Mouse (Mus musculus) left cerebral cortex, postnatal 25 days (tissue): ENCODE results near the gene Pigk. TPM values are rescaled to one million over a fixed set of nuclear protein-coding genes. Genes with fewer than 3 reads are reported as not detected.

Source experiments
- DNase-seq, 2 experiments: peaks; one replicate each; pipeline ENCODE4 v3.0.0; 2022; ENCODE audit warnings: low spot score in 2 of 2, mixed read lengths in 1 of 2
- intact Hi-C: fragments of 180-260 bp; cut with DNase I; formaldehyde crosslinking; loops from one replicate; pipeline ENCODE4 v1.15.1; 2025
- total RNA-seq, 2 experiments: library from RNA; stranded (reverse); gene quantifications; 2 replicates each; pipeline ENCODE4 v1.2.3; 2021

The Pigk gene
- total RNA-seq, 2 experiments from 2014 or later = 47.4 to 48.1 TPM

DNA sequence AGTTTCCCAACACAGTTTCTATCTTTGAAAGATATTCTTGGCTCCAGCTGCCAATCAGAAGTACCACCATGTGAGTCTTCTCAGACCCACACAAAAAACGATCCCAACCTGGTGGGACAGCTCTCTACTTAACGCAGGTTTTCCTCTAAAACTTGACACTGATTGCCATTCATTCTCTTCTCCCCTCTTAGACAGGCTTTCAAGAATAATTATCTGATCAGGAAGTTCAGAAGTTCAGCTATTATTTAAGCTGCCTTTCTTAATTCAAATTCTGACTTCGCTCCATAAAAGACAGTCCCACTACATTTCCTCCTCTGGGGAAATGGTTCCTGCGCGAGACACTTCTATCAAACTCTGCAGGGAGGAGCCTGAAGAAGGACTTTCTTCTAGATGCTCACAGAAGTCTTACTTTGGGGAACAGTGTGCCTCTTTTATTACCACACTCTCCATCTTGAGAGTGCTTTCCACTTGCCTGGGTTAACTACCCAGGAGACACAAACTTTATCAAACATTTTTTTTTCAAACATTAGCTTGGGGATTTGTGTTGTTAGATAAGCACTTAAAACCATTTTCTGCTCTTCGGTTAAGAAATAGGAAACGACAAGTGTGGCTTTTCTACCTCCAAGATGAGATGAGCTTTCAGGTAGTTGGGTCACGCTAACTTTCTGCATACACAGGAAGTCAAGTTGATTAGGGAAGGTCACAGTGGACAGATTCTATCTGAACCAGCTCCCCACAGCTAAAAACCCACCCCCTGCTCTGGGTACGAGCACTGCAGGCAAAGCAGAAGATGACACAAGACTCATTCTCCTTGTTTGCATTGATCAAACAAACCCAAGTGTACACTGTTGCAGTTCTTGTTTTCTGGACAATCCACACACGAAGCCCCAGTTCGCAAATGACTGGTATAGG lies 238.0 kb downstream of the Pigk start:
- intact Hi-C loops = no loop called here
- no peak for DNase-seq

DNA sequence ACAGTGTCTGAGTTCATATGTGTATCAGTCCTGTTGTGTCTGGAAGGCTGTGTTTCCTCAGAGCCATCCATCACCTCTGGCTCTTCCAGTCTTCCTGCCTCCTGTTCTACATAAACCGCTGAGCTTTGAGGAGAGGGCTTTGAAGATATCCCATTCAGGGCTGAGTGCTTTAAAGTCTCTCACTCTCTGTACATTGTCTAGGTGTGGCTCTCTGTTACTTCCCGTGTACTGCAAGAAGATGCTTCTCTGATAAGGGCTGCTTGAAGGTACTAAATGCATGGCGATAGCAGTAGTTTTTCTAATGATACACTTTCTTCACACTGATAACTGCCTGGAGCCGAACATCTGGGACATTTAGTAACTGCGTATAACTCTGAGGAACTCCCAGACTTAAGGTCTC lies 242.1 kb downstream of the Pigk start:
- no peak for DNase-seq
- intact Hi-C loops = no loop called here

DNA sequence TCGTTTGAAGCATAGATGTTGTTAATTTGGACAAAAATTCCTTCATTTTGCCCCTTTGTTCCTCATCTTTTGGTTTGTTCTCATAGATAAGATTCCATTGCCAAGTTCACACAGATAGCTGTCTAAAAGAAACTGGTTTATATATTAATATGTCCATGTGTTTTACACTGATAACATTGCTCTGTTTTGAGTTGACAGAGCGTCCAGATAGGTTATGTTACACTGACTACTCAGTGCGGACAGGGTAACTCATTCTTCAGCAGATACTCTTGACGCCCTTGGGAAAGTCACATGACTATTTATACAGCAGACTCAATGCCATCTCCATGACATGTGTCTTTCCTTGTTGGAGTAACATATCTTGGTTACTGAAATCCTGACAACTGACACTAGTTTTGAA lies 242.9 kb downstream of the Pigk start:
- intact Hi-C loops = no loop called here
- DNase-seq = no peak

DNA sequence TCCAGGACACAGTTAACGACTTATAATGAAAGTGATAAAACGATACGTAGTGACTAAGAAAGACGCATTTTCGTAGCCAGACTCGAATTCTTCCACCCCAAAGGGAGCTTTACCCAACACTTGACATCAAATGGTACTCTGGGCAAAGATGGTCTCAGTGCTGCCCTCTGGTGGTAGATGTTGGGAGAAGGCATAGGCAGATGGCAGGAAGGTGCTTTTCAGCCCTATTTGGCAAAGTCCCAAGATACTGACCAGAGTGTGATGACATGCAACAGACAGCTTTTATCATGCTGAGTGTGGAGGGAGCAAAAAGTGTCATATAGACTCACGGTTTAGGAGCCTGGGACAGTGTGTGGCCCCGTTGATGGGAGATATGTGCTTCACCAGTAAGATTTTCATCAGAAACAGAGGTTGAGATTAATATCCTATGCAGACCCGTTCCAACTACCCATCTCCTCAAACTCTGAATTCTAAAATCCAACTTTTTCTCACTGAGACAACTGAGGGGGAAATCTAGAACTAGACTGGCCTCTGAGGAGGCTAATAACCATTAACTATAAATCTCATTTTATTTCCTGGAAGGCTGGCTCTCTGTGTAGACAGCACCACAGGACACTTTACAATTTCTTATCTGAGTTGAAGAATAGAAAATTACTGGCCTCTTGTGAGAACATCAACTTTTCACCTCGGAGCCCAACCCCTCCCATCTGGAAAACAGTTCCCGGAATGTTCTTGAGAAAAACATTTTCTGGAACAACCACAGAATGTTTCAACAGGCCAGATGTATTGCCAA lies 244.7 kb downstream of the Pigk start:
- intact Hi-C loops = loop anchor here (2.0 kb wide), 1 partner anchor 174 kb away; no protein-coding TSS in a partner anchor

DNA sequence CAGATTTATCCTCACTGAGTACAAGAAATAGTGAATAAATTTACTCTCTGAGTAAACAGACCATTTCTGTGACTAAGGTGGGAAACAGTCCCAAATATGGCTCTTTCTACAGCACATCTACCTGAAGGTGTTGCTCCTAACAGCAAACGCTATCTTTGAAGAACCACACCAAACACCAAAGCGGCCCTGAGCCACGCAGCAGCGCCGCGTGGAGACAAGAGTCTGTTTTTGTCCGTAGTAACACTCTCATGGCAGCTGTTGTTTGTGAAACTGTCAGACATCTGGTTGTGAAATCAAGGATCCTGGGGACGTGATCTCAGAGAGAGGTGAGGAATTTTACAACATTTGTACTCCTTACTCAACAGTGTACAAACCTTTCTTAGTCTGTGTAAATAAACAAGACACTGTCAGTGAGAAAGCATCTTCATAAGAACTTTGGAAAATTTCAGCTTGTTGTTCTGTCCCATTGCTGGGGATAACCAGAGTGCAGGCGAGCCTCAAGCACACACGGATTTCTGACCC lies 248.0 kb downstream of the Pigk start:
- intact Hi-C loops = loop anchor here (10.0 kb wide), 1 partner anchor 693 kb away; no protein-coding TSS in a partner anchor
- DNase-seq = no peak

More for the DNA sequence above, 244.7 kb downstream of the Pigk start:
- peak; percentile 46 to 55 for DNase-seq

DNA sequence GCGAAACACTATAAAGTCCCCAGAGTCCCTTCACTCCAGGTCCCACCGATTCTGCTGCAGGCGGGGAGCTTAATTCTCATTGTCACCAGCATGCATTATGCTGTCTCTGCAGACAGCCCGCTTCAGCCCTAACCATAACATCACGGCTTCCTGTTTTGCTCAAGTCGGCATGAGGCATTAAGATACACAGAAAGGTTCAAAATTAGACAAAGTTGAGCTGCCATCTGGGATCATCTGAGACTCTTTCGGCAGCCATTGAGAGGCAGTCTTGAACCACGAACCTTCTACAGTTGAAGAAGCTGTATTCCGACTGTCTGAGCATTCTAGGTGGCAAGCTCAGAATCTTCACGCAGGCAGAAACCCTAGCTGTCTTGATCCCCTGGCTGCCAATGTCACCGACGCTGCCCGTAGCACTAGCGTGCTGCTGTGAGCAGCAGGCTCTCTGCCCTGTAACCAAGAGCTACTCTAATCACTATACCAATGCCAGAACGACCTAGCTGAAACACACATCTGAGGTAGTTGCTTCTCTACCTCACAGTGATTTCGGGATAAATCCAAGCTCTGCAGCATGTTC lies 256.0 kb downstream of the Pigk start:
- peak in 1 of 2 experiments; percentile 36 for DNase-seq
- intact Hi-C loops = loop anchor here (5.0 to 10.0 kb wide), 3 partner anchors 355 to 685 kb away; no protein-coding TSS in a partner anchor

DNA sequence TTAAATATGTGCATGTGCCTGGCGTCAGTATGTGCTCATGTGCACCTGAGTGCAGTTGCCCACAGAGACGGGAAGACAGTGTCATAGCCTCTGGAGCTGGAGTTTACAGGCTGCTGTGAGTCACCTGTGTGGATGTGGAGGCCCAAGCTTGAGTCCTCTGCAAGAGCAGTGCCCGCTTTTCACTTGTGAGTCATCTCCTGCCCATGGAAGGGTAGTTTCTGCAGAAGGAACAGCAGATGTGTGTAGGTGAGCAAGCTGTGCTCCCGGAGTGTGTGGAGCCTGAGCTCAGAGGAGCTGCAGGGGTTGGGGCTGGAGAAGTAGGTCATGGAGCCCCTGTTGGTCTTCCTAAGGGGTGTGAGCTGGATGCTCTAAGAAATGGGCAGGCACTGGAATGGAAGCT lies 257.5 kb downstream of the Pigk start:
- intact Hi-C loops = loop anchor here (5.0 to 10.0 kb wide), 2 partner anchors 353 to 516 kb away; no protein-coding TSS in a partner anchor
- peak; percentile 69 to 94 for DNase-seq

DNA sequence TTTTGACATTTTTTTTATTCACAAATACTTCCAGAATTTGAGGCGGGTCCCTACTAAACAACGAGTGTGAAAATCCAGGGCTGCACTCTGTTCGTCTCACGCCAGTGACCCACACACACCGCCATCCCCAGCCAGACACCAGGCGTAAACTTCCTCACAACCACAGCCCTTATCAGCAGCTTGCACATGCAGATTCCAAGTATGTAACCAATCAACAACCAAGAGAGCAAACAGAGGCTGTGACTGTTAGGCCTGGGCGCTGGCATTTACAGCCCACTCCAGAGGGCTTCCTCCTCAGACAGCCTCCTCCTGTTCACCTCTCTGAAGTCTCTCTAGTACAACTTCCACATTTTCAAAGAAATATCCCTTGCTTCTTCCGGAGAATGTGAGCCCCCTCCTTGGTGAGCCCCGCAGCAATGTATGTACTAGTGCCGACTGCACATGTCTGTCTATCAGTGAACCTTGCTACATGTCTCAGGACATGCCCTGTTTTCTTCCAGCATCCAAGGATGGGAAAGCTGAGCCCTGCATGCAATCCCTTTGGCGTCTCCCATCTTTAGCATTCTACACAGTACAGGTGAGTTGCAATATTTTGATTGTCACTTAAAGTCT lies 265.7 kb downstream of the Pigk start:
- intact Hi-C loops = loop anchor here (2.0 to 10.0 kb wide), 3 partner anchors 99 to 345 kb away; no protein-coding TSS in a partner anchor
- no peak for DNase-seq

DNA sequence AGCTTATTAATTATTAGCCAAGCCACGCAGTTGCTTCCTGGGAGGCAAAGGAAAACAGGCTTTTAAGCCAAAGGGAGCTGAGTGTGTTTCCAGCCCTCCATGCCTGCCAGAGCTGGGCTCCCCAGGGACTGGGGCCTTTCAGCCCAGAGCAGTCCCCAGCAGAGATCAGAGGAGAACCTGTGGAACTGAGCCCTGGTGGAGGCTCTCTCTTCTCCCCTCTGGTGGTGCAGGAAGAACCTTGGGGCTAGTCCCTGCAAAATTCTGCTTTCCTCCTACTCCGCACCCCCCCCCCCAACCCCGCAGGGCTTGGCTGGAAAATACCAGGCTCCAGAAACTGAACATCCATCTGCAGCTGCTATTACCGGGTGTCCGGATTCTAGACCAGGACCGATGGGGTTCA lies 266.5 kb downstream of the Pigk start:
- intact Hi-C loops = loop anchor here (2.0 to 5.0 kb wide), 2 partner anchors 98 to 257 kb away; no protein-coding TSS in a partner anchor

DNA sequence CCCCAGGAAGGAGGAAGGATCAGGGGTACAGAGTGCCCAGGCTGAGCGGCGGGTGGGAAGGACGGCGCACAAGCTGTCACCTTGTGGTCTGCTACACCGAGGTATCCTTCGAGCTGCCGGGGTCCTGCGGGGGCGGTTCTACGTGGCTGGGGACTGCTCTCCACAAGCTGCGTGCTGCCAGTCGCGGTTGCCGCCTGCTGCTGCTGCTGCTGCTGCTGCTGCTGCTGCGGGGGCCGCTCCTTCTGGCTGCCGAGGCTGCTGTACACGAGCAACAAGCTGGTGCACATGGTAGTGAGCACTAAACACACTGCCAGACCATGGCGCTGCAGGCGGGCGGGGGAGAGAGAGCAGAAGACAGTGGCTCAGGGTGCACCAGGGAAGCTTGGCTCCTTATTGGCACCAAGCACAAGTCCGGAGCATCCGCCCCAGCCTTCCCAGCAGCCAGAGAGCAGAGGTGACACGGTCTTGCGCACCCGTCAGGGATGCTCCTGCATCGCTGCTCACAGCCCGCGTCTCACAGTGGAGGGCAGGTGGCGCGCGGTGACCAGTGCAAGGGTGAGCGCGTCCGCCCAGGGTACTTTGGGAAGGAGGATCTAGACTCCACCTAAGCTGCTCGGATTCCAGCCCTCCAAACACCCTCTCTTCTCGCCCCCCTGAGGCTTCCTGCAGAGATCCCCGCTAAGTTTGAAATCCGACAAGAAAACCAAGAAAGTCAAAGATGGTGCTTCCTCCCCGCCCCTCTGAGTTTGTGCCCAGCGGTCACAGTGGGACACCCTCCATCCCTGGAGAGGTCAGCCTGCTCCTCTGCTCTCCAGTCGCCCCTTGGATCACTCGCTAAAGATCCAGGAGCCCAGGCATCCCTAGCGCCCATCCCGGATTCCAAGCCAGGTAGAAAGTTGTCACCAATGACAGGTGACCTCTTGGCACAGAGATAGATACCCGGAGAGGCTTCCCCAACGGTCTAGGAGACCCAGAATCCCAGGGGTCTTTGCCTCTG lies 267.4 kb downstream of the Pigk start:
- DNase-seq = peak; percentile 64 to 75
- intact Hi-C loops = loop anchor here (2.0 to 5.0 kb wide), 2 partner anchors 98 to 256 kb away; no protein-coding TSS in a partner anchor

More for the DNA sequence above, 266.5 kb downstream of the Pigk start:
- DNase-seq = no peak

DNA sequence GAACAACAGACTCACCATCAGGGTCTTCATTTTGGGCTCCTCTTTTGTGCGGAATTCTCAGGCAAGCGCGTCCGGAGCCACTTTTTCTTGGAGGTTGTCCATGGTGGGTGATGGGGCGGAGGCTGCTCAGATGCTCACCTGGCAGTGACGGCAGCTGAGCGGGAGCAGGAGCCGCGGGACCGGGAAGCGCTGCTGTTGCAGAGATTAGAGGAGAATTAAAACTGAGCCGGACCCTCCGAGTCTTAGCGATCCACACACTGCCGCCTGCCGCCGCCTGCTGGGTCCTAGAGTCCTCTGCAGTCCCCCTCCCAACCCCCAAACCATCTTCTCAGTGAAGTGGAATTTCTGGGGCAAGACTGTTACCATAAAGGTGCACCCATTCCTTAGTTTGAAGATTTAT lies 268.1 kb downstream of the Pigk start, which contains the start of gene St6galnac5:
Gene St6galnac5 (minus strand): TSS at position 259 of the 400 bp plus-strand sequence.
- DNase-seq = peak; percentile 44 to 63

DNA sequence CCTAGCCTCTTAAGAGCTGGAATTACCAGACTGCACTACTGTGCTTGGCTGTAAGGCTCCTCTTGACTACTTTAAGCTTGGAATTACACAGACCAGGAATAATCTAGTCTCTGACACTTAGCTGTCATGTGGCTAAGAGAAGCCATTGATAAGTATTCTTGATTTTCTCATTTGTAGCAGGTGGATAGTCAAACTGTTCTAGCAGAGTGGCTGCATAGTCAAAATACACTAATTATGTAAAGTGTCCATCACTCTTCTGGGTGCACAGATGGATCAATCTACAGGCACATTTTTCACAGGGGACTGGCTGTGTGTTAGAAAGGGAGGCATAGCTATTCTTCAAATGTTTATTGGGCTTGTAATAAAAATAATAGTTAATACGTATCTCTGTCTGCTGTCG lies 276.9 kb downstream of the Pigk start:
- no peak for DNase-seq

More for the DNA sequence above, 268.1 kb downstream of the Pigk start, which contains the start of gene St6galnac5:
- intact Hi-C loops = loop anchor here (2.0 to 5.0 kb wide), 2 partner anchors 97 to 255 kb away; no protein-coding TSS in a partner anchor

DNA sequence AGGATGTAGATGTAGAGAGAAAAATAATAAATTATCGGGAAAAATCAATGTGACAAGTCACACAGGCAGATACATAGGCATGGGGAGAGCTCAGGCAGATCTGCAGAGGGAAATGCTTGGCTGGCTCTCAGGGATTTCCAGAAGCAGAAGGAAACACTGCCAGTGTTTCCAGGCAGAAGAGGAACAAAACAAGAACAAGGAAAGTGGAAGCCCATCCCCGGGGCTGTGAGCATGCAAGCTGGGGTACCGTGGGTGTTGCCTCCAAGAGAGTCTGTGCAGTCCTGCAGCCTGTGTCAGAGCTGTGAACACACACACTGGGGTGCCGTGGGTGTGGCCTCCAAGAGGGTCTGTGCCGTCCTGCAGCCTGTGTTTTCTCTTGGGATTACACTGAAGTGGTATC lies 279.7 kb downstream of the Pigk start:
- peak in 1 of 2 experiments; percentile 34 for DNase-seq
- intact Hi-C loops = no loop called here

More for the DNA sequence above, 276.9 kb downstream of the Pigk start:
- intact Hi-C loops = no loop called here

DNA sequence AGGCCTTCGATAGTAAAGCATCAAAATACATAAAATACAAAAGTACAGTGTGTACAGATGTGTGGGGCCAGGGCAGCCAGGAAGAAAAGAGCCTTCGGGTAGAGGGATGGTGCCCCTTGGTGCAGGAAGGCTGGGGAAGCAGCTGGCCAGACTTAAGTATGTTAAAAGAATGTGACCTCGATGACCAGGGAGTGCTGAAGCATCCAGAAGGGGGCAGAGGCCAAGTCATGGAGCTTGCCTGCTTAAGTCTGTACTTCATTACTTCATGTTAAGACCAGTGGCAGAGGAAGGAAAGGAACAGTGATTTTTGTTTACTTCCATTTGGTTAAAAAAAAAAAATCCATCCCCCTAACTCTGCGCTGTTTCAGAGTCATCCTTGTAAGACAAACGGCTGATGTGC lies 284.2 kb downstream of the Pigk start:
- intact Hi-C loops = no loop called here
- no peak for DNase-seq

DNA sequence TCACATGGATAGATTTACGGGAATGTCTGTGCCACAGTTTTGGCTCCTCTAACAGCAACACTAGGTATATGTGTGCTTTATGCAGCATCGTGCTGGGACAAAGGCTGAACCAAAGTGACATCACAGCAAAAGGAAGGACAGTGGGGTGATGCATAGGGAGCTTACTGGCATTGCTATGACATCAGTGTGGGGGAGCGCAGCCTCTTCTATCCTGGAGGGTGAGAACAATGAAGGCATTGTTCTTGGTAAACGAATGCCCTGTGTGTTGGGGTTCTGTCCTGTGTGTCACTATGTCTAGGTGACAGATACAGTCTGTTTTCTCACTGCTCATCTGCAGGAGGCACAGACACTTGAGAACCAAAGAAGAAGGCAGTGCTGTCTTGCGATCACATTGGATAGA lies 285.0 kb downstream of the Pigk start:
- no peak for DNase-seq
- intact Hi-C loops = no loop called here

DNA sequence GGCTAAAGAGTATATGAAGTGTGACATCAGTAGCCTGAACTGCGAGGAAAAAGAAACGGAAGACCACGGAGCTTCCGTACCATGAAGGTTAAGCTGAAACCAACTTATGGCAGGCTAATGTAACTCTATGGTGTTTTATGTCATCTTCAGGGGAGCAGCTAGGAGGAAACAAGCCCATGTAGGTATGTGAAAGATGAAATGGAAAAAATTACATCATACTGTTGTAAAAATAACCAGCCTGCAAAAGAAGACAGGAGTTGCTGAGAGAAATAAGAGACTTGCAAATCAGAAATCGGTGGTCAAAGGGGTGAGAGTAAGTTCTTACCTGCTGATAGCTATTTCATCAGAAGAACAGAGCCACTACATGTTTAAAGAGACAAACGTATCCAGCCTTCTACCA lies 293.0 kb downstream of the Pigk start:
- intact Hi-C loops = no loop called here
- DNase-seq = no peak

DNA sequence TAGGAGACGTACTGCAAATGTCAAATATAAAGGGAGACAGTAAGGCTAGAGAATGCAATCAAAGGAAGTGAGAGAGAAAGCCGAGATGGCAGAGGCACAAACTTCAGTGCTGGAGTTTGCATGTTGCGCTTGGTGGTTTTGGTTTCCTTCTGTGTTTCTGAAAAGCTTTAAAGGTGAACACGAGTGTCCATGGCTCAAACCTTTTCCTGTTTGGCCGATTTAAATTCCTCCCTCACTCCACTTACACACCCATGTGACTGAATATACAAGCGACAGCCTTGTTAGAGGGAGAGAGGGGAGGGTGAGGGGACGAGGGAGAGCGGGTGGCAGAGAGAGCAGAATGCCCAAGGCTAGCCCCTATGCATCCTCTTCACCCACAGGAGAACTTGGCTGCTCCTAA lies 302.5 kb downstream of the Pigk start:
- intact Hi-C loops = no loop called here

DNA sequence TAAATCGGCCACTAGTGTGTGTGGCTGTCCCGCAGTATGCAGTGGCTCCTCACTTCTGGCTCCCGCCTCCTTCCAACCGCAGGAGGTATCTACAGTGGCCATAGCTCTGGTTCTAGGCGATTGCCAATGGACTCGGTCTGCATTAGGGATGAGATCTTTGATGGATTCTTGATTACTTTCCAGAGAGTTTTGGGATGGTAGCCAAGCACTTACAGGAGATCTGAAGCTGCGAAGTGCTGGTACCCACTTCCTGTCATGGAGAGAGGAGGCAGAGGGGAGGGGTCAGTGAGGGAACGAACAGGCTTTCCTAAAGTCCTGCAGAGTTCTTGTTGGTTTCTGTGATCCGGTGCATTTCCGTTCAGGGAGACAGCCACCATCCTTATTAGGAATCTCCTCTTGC lies 304.2 kb downstream of the Pigk start:
- intact Hi-C loops = no loop called here
- DNase-seq = no peak

More for the DNA sequence above, 302.5 kb downstream of the Pigk start:
- no peak for DNase-seq
